Mouse (Mus musculus) T-helper 1 cell (primary cell): ENCODE results near the gene Armh1.

Experiments used
- in situ Hi-C: fragments of 300-600 bp; cut with MboI, MseI; formaldehyde crosslinking; loops from one replicate; pipeline ENCODE4 v1.15.1; 2025; ENCODE audit warnings: high pct_unique_total_duplicates

Gene Armh1

DNA sequence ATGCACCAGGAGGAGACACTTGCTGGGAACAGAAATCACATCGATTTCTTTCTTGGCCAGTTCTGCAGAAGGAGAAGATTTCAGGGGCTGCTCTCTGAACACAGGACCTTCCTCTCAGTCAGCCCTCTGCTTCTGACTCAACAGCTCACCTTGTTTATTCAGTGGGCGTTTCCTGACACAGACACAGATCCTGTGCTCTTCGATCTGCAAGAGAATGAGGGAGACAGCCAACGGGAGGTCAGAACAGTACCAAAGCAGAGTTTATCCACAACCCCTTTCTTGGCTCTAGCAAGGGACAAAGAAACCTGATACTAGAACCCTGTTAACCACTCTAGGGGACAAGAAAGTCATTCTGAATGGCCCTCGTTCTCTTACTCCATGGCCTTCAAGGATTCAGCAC lies 82.0 kb downstream of the Armh1 start:
- in situ Hi-C loops = no loop called here
